Mouse (Mus musculus) embryonic facial prominence, embryonic 11.5 days (tissue): Measurements from ENCODE around the gene Gm10518. TPM values are rescaled to one million over a fixed set of nuclear protein-coding genes. Genes with fewer than 3 reads are reported as not detected.
"Not testable (repeated sequence)": the region's sequence is repeated elsewhere in the genome, so short reads cannot be mapped to it uniquely, and the experiment has no call there.

Experiments used
- ATAC-seq: fragments of 200-750 bp; cut with Nextera tagmentation; replicated peaks from 2 replicates; pipeline ENCODE4 v1.8.0; 2017; ENCODE audit warnings: low read depth; ENCODE audit not compliant: insufficient number of reproducible peaks, low FRiP score, low TSS enrichment
- DNase-seq: peaks from one replicate; pipeline ENCODE4 v3.0.0-alpha.2; 2015; ENCODE audit warnings: low spot score
- H3K27ac ChIP-seq: fragments of 300-500 bp; sonication (generic); replicated peaks from 2 replicates; pipeline ENCODE4 v1.5.1; 2014; ENCODE audit warnings: mild to moderate bottlenecking, low read depth, low read length, control low read depth
- H3K27me3 ChIP-seq: fragments of 300-500 bp; sonication (generic); 2 replicates; pipeline ENCODE4 v1.6.1; 2014; ENCODE audit warnings: mild to moderate bottlenecking, low read length, moderate library complexity, mixed read lengths; ENCODE audit not compliant: control insufficient read depth, insufficient read depth
- H3K36me3 ChIP-seq: fragments of 300-500 bp; sonication (generic); replicated peaks from 2 replicates; pipeline ENCODE4 v1.6.1; 2014; ENCODE audit warnings: low read depth, mild to moderate bottlenecking, low read length, moderate library complexity, mixed read lengths; ENCODE audit not compliant: control insufficient read depth, insufficient read depth
- H3K4me1 ChIP-seq: fragments of 300-500 bp; sonication (generic); 2 replicates; pipeline ENCODE4 v1.6.1; 2014; ENCODE audit warnings: low read length, mixed read lengths; ENCODE audit not compliant: control insufficient read depth, insufficient read depth
- H3K4me2 ChIP-seq: fragments of 300-500 bp; sonication (generic); 2 replicates; pipeline ENCODE4 v1.6.1; 2014; ENCODE audit warnings: low read depth, mild to moderate bottlenecking, control low read depth, low read length, moderate library complexity
- H3K4me3 ChIP-seq: fragments of 300-500 bp; sonication (generic); 2 replicates; pipeline ENCODE4 v1.5.1; 2014; ENCODE audit warnings: low read depth, low read length, control low read depth
- H3K9ac ChIP-seq: fragments of 300-500 bp; sonication (generic); replicated peaks from 2 replicates; pipeline ENCODE4 v1.6.1; 2014; ENCODE audit warnings: mild to moderate bottlenecking, control low read depth, low read length
- H3K9me3 ChIP-seq: fragments of 300-500 bp; sonication (generic); replicated peaks from 2 replicates; pipeline ENCODE4 v1.6.1; 2016; ENCODE audit warnings: mild to moderate bottlenecking, low read length, inconsistent platforms, mixed read lengths; ENCODE audit not compliant: control insufficient read depth
- WGBS: fragments of 180-500 bp; shearing (Covaris S2); extraction: QIAGEN DNeasy Blood & Tissue Kit; methylation state at CpG from one replicate; pipeline ENCODE4 v1.1.7; 2014; 5-methylcytosine and 5-hydroxymethylcytosine counted together
- polyA plus RNA-seq: library from polyadenylated mRNA; unstranded; fragments of >200 nt; fragmentation: Nextera tagmentation; extraction: Ambion mirVana; gene quantifications from 2 replicates; pipeline ENCODE4 v1.2.1, GENCODE M21; 2014

Gm10518 gene
- polyA plus RNA-seq, 1 experiment from 2014 or later: 0.41 TPM

DNA sequence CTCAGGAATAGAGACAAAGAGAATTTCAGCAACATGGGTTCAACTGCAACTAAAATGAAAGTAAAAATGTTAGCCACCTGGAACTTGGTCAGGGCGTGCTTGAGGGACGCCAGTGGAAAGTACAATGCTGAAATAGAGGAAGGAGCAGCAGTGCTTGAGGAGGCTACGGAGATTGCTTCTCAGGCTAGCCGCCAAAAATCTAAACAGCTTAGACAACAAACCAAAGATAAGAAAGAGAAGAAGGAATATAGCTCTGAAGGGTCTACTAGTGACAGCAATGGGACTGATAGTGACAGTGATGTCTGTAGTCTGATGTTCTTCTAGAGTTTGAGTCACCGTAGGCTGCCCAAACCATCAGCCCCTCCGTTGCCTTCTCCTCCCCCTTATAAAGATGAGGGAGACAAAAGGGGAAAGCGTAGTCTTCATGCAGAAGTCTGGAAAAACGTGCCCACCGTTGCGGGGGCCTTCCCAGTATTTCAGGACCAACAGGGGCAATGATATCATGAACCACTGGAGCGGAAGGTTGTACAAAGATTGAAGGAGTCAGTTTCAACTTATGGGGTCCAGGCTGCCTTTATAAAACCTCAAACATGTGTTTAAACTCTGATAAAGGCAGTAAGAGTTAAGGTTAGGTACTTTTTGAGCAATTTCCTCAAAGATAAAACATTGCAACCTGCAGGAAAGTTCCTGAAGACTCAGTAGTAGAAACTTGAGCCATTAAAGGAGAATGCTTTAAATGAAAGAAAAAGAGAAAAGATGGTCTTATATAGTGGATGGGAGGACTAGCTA is 15.5 kb downstream of the Gm10518 start:
- WGBS: 89% methylated on average over 11 of the region's 11 CpGs
- not testable (repeated sequence) for H3K4me2 ChIP-seq, H3K36me3 ChIP-seq, H3K4me1 ChIP-seq, H3K9me3 ChIP-seq, H3K9ac ChIP-seq, H3K27me3 ChIP-seq, DNase-seq, H3K4me3 ChIP-seq, H3K27ac ChIP-seq, ATAC-seq

DNA sequence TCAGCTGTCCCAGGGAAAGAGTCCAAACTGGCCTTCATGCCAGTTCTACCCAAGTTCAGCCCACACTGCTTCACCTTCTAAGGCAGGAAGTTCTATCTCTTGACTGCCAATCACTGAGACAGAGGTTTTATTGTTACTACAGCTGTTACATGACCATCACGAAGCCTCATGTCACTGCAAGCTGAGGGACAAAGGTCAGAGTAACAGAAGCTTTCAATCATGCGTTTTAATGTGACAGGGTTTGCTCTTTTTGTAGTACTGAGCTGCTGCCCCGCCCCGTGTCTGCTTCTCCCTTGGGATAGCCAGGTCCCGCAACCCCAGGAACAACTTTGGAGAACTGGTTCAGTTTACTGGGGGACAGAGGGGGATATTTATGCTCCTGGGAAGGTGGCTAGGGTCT is 21.4 kb downstream of the Gm10518 start:
- ATAC-seq (no peak), DNase-seq (no peak)
- H3K4me1 ChIP-seq: no peaks in the 10 kb centered on the region
- H3K27ac ChIP-seq: no peak overlapping the region
- no peaks in the 10 kb centered on the region for H3K9me3 ChIP-seq
- H3K4me3 ChIP-seq: no peak overlapping the region
- no peaks in the 10 kb centered on the region for H3K36me3 ChIP-seq
- no peak overlapping the region for H3K4me2 ChIP-seq
- H3K27me3 ChIP-seq: no peaks in the 10 kb centered on the region
- WGBS: 45% methylated on average over 5 of the region's 5 CpGs
- H3K9ac ChIP-seq: no peak overlapping the region

DNA sequence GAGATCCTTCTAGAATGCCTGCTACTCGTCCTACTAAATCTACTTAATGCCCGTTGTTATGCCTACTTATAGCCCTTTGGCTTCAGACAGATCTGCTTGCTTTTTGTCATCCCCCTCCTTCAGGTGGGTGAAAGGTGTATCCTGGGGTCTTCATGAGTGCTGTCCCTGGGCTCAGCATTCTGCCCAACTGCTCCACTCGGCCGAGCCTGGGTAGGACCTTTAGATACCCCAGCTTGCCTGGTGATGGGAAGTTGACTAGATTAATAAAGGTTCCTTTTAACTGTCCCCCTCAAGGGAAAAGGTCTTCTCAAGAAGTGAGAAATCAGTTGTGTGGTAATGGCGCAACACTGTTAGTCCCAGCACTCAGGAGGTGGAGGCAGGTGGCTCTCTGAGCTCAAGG is 24.9 kb downstream of the Gm10518 start:
- Histone ChIP-seq H3K4me2 (no peak overlapping the region), H3K9me3 (no peaks in the 10 kb centered on the region), H3K36me3 (no peaks in the 10 kb centered on the region), H3K27me3 (no peaks in the 10 kb centered on the region), H3K4me3 (no peak overlapping the region), H3K4me1 (no peaks in the 10 kb centered on the region), H3K27ac (no peak overlapping the region), H3K9ac (no peak overlapping the region)
- DNase-seq (no peak), ATAC-seq (no peak)
- 94% methylated on average over 5 of the region's 5 CpGs for WGBS

DNA sequence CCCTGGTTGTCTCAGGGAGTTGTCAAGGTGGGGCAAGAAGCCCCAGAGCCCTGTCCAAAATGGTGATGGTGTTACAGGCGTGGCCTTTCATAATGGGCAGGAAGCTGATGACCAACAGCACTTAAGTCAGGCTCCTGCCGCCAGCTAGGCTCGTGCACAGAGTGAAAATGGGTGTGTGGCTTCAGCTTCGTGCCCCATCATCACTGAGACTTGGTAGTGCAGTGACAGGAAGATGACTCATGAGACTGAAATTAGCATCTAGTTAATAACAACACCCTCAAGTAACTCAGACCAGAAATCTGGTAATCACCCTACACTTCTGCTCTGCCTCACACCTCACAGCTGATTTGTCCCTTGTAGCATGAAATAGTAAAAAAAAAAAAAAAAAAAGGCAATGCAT is 25.7 kb downstream of the Gm10518 start:
- Histone ChIP-seq H3K4me1 (no peaks in the 10 kb centered on the region), H3K27me3 (no peaks in the 10 kb centered on the region), H3K4me3 (no peak overlapping the region), H3K9ac (no peak overlapping the region), H3K9me3 (no peaks in the 10 kb centered on the region), H3K27ac (no peak overlapping the region), H3K36me3 (no peaks in the 10 kb centered on the region), H3K4me2 (no peak overlapping the region)
- DNase-seq: no peak
- ATAC-seq: no peak
- 81% methylated on average over 4 of the region's 4 CpGs for WGBS

DNA sequence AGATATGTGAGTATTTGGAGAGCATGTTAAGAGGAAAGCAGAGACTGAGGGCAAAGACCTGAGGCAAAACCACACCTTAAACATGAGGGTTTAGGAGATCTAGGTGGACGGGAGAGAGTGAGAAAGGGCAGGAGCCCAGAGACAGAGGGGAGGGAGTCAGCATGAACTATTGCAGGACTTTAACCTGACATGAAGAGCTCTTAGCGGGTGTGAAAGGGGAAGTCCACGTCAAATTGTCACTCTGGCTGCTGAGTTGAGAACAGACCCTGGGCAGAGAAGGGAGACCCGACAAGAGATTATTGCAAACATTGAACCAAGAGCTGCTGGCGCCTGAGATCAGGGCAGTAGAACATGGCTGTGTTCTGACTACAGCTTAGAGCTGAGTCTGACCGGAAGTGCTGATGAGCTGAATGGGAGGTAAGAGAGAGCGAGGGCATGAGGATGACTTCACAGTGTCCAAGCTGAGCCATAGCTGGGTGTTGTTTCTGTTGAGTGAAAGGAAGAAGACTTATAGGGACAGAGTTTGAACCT is 29.6 kb downstream of the Gm10518 start:
- WGBS: 79% methylated on average over 7 of the region's 7 CpGs
- ATAC-seq (no peak), DNase-seq (no peak)
- no peaks in the 10 kb centered on the region for H3K27me3 ChIP-seq
- H3K9ac ChIP-seq: no peak overlapping the region
- no peaks in the 10 kb centered on the region for H3K9me3 ChIP-seq
- H3K4me2 ChIP-seq: no peak overlapping the region
- H3K36me3 ChIP-seq: no peaks in the 10 kb centered on the region
- no peak overlapping the region for H3K4me3 ChIP-seq
- no peaks in the 10 kb centered on the region for H3K4me1 ChIP-seq
- H3K27ac ChIP-seq: no peak overlapping the region

DNA sequence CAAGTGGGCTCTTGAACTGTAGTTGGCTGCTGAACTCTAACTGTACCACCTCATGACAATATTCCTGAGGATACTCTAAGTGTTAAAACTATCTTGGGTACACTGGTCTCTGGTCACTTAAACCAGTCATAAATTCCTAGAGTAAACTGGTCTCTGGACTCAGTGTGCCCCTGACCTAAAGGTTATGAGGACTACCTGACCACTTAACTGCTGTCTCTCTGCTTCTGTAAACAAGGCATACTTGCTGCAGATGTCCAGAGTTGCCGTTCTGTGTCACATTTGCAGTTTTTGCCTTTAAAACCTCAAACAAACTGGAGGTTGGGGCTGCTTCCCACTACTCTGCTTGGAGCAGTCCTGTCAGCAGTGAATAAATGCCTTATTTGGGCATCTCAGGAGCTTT is 30.4 kb downstream of the Gm10518 start:
- no peaks in the 10 kb centered on the region for H3K36me3 ChIP-seq
- H3K9ac ChIP-seq: no peak overlapping the region
- ATAC-seq: no peak
- WGBS: 72% methylated on average over 1 of the region's 1 CpGs
- no peaks in the 10 kb centered on the region for H3K9me3 ChIP-seq
- H3K4me2 ChIP-seq: no peak overlapping the region
- H3K4me3 ChIP-seq: no peak overlapping the region
- DNase-seq: no peak
- no peaks in the 10 kb centered on the region for H3K27me3 ChIP-seq
- H3K27ac ChIP-seq: no peak overlapping the region
- no peaks in the 10 kb centered on the region for H3K4me1 ChIP-seq

DNA sequence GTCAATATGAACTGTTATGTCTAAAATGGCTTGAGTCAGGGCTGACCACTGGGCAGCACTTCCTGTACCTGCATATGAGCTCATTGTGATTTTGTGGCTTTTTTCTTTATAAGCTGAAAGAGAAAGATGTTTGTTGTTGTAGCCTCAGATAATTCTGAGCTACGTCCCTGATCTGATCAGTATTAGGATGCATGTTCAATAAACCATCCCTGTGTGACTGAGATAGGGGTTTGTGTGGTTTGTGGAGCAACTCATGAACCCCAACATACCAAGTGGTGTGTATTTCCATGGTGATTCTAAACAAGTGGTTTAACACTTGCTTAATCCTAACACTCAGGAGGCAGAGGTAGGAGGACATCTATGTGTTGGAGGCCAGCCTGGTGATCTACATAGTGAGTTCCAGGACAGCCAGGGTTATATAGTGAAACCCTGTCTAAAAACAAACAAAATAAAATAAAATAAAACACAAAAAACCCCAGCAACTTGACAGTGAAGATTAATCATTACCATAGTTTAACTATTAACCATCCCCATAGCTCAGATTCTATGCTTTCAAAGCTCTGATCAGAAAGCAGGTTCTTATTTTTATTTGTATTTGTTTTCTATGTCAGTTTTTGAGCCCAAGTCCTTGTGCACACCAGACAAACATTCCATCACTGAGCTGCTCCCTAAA is 32.7 kb downstream of the Gm10518 start:
- H3K9me3 ChIP-seq: no peaks in the 10 kb centered on the region
- ATAC-seq (no peak), DNase-seq (no peak)
- H3K4me1 ChIP-seq: no peaks in the 10 kb centered on the region
- no peaks in the 10 kb centered on the region for H3K27me3 ChIP-seq
- no peak overlapping the region for H3K4me2 ChIP-seq
- no peak overlapping the region for H3K4me3 ChIP-seq
- H3K9ac ChIP-seq: no peak overlapping the region
- H3K27ac ChIP-seq: no peak overlapping the region
- H3K36me3 ChIP-seq: no peaks in the 10 kb centered on the region
- 88% methylated on average over 1 of the region's 1 CpGs for WGBS
